Mouse (Mus musculus): ENCODE data around the gene Vkorc1l1. TPM values are rescaled to one million over a fixed set of nuclear protein-coding genes. Genes with fewer than 3 reads are reported as not detected.

Gene Vkorc1l1
- polyA plus RNA-seq, 1 experiment: 14.4 TPM

GRCm38 (mm10) chr5:129952143-129952542, 10.4 kb downstream of the Vkorc1l1 start:
- Histone ChIP-seq H3K27ac (ENCODE audit: control insufficient read depth, insufficient read depth, low read depth, low read length, poor library complexity) (no peak overlapping the region), H3K4me1 (ENCODE audit: control insufficient read depth, insufficient read depth, low read length) (peaks cover 2% of the 10 kb centered on the region), H3K4me3 (replicated peaks; ENCODE audit: control insufficient read depth, low read depth, low read length) (no peak overlapping the region)
- no peak for TF ChIP-seq POLR2A (IDR thresholded peaks at IDR 0.05; ENCODE audit: borderline replicate concordance, control insufficient read depth, low read depth, low read length)
- no peak for TF ChIP-seq CTCF (IDR thresholded peaks at IDR 0.05; ENCODE audit: control insufficient read depth, insufficient read depth, low read length)
- WGBS: 67% methylated on average over 4 of the region's 4 CpGs

DNA sequence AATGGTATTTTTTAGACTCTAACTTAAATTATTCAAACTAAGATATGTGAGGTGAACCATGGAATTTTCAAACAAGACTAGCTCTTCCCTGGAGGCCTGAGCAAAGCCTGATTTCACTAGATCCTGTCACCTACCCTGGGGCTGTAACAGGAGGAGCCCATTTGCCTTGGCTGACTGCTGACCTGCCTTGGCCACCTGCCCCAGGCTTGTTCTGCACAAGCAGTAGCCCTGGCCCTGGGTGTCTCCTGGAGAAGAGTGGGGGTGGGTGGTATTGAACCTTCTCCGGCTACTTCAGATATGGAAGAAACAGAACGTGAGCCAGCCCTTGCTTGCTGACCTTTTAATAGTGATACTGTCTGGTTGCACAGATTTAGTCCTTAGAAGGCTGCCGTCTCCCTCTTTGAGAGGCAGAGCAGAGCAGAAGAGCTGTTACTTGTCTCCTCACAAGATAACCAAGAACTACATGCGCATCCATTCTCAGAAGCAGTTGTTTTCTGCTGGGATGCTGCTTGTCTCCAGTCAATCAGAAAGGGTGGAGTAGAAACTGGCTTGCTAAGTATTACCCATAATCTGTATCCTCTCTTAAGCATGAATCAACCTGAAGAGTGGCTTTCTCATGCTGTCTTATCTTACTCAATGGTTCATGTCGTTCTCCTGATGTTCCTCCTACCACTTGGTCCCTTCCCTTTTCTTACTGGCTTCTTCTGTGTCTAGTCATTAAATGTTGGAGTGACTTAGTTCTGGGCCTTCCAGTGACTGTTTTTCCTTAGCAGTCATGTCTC, 12.9 kb downstream of the Vkorc1l1 start:
- 49% methylated on average over 5 of the region's 5 CpGs for WGBS
- H3K27ac ChIP-seq (ENCODE audit: control insufficient read depth, insufficient read depth, low read depth, low read length, poor library complexity): peak overlapping the region; percentile 51
- no peak for TF ChIP-seq CTCF (IDR thresholded peaks at IDR 0.05; ENCODE audit: control insufficient read depth, insufficient read depth, low read length)
- no peak for TF ChIP-seq POLR2A (IDR thresholded peaks at IDR 0.05; ENCODE audit: borderline replicate concordance, control insufficient read depth, low read depth, low read length)
- no peak overlapping the region for H3K4me3 ChIP-seq (replicated peaks; ENCODE audit: control insufficient read depth, low read depth, low read length)
- H3K4me1 ChIP-seq (ENCODE audit: control insufficient read depth, insufficient read depth, low read length): peaks cover 4% of the 10 kb centered on the region

- Histone ChIP-seq H3K27ac (ENCODE audit: control insufficient read depth, insufficient read depth, low read depth, low read length, poor library complexity) (no peak overlapping the region), H3K4me3 (replicated peaks; ENCODE audit: control insufficient read depth, low read depth, low read length) (no peak overlapping the region), H3K4me1 (ENCODE audit: control insufficient read depth, insufficient read depth, low read length) (peaks cover 4% of the 10 kb centered on the region)
- TF ChIP-seq CTCF (IDR thresholded peaks at IDR 0.05; ENCODE audit: control insufficient read depth, insufficient read depth, low read length) (no peak), POLR2A (IDR thresholded peaks at IDR 0.05; ENCODE audit: borderline replicate concordance, control insufficient read depth, low read depth, low read length) (no peak)
- 28% methylated on average over 6 of the region's 6 CpGs for WGBS
Measured at GRCm38 (mm10) chr5:129955792-129956191, 14.0 kb downstream of the Vkorc1l1 start.

DNA sequence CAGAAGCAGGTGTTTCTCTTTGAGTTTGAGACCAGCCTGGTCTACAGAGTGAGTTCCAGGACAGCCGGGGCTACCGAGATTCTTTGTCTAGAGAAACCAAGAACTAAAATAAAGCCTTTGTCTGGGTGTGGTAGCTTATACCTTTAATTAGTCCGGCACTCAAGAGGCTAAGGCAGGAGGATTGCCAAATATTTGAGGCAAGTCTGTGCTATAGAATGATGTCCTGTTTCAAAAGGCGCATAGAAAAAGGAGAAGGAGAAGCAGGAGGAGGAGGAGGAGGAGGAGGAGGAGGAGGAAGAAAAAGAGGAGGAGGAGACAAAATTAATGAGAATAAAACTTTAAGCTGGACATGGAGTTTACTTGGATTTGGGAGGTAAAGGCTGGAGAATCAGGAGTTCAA, 21.5 kb downstream of the Vkorc1l1 start:
- 56% methylated on average over 4 of the region's 4 CpGs for WGBS
- TF ChIP-seq POLR2A (IDR thresholded peaks at IDR 0.05; ENCODE audit: borderline replicate concordance, control insufficient read depth, low read depth, low read length): no peak
- TF ChIP-seq CTCF (IDR thresholded peaks at IDR 0.05; ENCODE audit: control insufficient read depth, insufficient read depth, low read length): no peak
- Histone ChIP-seq H3K4me3 (replicated peaks; ENCODE audit: control insufficient read depth, low read depth, low read length) (no peak overlapping the region), H3K4me1 (ENCODE audit: control insufficient read depth, insufficient read depth, low read length) (peaks cover 3% of the 10 kb centered on the region), H3K27ac (ENCODE audit: control insufficient read depth, insufficient read depth, low read depth, low read length, poor library complexity) (no peak overlapping the region)

DNA sequence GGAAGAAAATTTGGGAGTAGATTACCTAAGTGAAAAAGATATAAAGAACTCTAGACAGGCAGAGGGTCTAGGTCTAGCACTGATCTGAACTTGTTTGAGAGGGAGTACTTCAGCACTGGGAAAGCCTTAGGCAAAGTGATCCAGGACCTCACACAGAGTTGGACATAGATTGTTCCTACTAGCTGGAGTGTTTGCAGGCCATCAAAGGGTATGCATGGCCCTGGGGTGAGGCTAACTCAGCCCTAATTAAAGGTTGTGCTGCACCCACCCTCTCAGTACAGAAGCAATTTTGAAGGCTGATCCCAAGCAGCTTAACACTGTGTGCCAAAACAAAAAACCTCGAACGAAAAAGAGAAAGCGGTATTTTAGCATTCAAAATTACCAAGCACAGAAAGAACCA, 24.7 kb downstream of the Vkorc1l1 start:
- 76% methylated on average over 3 of the region's 3 CpGs for WGBS
- Histone ChIP-seq H3K4me1 (ENCODE audit: control insufficient read depth, insufficient read depth, low read length) (peaks cover 1% of the 10 kb centered on the region), H3K4me3 (replicated peaks; ENCODE audit: control insufficient read depth, low read depth, low read length) (no peak overlapping the region), H3K27ac (ENCODE audit: control insufficient read depth, insufficient read depth, low read depth, low read length, poor library complexity) (no peak overlapping the region)
- TF ChIP-seq CTCF (IDR thresholded peaks at IDR 0.05; ENCODE audit: control insufficient read depth, insufficient read depth, low read length): no peak

DNA sequence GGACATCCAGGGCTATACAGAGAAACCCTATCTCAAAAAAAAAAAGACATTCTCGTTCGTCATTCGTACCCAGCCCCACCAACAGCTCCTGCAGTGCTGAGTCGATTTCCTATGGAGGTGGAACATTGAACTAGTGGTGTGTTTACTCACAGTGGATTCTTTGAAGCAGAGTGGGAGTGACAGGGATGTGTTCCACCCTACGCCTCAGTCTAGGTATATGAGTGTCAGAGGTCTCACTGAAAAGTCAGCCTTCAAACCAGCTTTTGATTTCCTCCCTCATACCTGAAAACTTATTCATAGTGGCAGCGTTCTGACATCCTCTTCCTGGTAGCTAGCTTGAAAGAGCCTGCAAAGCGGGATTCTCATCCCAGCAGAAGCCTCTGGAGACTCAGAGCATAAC, 26.6 kb downstream of the Vkorc1l1 start:
- Histone ChIP-seq H3K4me3 (replicated peaks; ENCODE audit: control insufficient read depth, low read depth, low read length) (no peak overlapping the region), H3K27ac (ENCODE audit: control insufficient read depth, insufficient read depth, low read depth, low read length, poor library complexity) (no peak overlapping the region), H3K4me1 (ENCODE audit: control insufficient read depth, insufficient read depth, low read length) (peaks cover 1% of the 10 kb centered on the region)
- 87% methylated on average over 7 of the region's 7 CpGs for WGBS
- TF ChIP-seq CTCF (IDR thresholded peaks at IDR 0.05; ENCODE audit: control insufficient read depth, insufficient read depth, low read length) (no peak), POLR2A (IDR thresholded peaks at IDR 0.05; ENCODE audit: borderline replicate concordance, control insufficient read depth, low read depth, low read length) (no peak)

- TF ChIP-seq POLR2A (IDR thresholded peaks at IDR 0.05; ENCODE audit: borderline replicate concordance, control insufficient read depth, low read depth, low read length) (no peak), CTCF (IDR thresholded peaks at IDR 0.05; ENCODE audit: control insufficient read depth, insufficient read depth, low read length) (no peak)
Measured at GRCm38 (mm10) chr5:129971491-129971890, 29.7 kb downstream of the Vkorc1l1 start.

GRCm38 (mm10) chr5:129974354-129974753, 32.6 kb downstream of the Vkorc1l1 start:
- no peak overlapping the region for H3K4me3 ChIP-seq (replicated peaks; ENCODE audit: control insufficient read depth, low read depth, low read length)
- H3K27ac ChIP-seq (ENCODE audit: control insufficient read depth, insufficient read depth, low read depth, low read length, poor library complexity): peak overlapping the region; percentile 59
- WGBS: 74% methylated on average over 4 of the region's 4 CpGs
- H3K4me1 ChIP-seq (ENCODE audit: control insufficient read depth, insufficient read depth, low read length): no peaks in the 10 kb centered on the region; the same call in none of the 2 replicates
- TF ChIP-seq POLR2A (IDR thresholded peaks at IDR 0.05; ENCODE audit: borderline replicate concordance, control insufficient read depth, low read depth, low read length): no peak
- no peak for TF ChIP-seq CTCF (IDR thresholded peaks at IDR 0.05; ENCODE audit: control insufficient read depth, insufficient read depth, low read length)

More at GRCm38 (mm10) chr5:129971491-129971890, 29.7 kb downstream of the Vkorc1l1 start:
- 81% methylated on average over 4 of the region's 4 CpGs for WGBS
- no peaks in the 10 kb centered on the region; the same call in none of the 2 replicates for H3K4me1 ChIP-seq (ENCODE audit: control insufficient read depth, insufficient read depth, low read length)
- H3K4me3 ChIP-seq (replicated peaks; ENCODE audit: control insufficient read depth, low read depth, low read length): no peak overlapping the region
- H3K27ac ChIP-seq (ENCODE audit: control insufficient read depth, insufficient read depth, low read depth, low read length, poor library complexity): no peak overlapping the region; the same call in 1 of the 2 replicates
